Mouse (Mus musculus) forebrain, embryonic 12.5 days (tissue): ENCODE results near the gene Meioc. TPM values are rescaled to one million over a fixed set of nuclear protein-coding genes. Genes with fewer than 3 reads are reported as not detected.

Experiments
- ATAC-seq: fragments of 200-750 bp; cut with Nextera tagmentation; 2 replicates; pipeline ENCODE4 v1.8.0; 2017; ENCODE audit warnings: moderate TSS enrichment; ENCODE audit not compliant: low FRiP score
- H3K27ac ChIP-seq: fragments of 300-500 bp; sonication (generic); 2 replicates; pipeline ENCODE4 v1.5.1; 2016; ENCODE audit warnings: mild to moderate bottlenecking
- H3K27me3 ChIP-seq: fragments of 300-500 bp; sonication (generic); 2 replicates; pipeline ENCODE4 v1.6.1; 2016; ENCODE audit warnings: mild to moderate bottlenecking
- H3K36me3 ChIP-seq: fragments of 300-500 bp; sonication (generic); replicated peaks from 2 replicates; pipeline ENCODE4 v1.6.1; 2016; ENCODE audit warnings: mild to moderate bottlenecking
- H3K4me1 ChIP-seq: fragments of 300-500 bp; sonication (generic); 2 replicates; pipeline ENCODE4 v1.6.1; 2016
- H3K4me2 ChIP-seq: fragments of 300-500 bp; sonication (generic); 2 replicates; pipeline ENCODE4 v1.6.1; 2016; ENCODE audit warnings: mild to moderate bottlenecking, moderate library complexity
- H3K4me3 ChIP-seq: fragments of 300-500 bp; sonication (generic); replicated peaks from 2 replicates; pipeline ENCODE4 v1.5.1; 2016; ENCODE audit warnings: mild to moderate bottlenecking
- H3K9ac ChIP-seq: fragments of 300-500 bp; sonication (generic); 2 replicates; pipeline ENCODE4 v1.6.1; 2016; ENCODE audit warnings: mild to moderate bottlenecking
- H3K9me3 ChIP-seq: fragments of 300-500 bp; sonication (generic); 2 replicates; pipeline ENCODE4 v1.6.1; 2016
- WGBS: fragments of 180-500 bp; shearing (Covaris S2); methylation state at CpG from one replicate; pipeline ENCODE4 v1.1.7; 2016; 5-methylcytosine and 5-hydroxymethylcytosine counted together
- polyA plus RNA-seq: library from polyadenylated mRNA; unstranded; fragments of >200 nt; fragmentation: Nextera tagmentation; extraction: Ambion mirVana; gene quantifications from 2 replicates; pipeline ENCODE4 v1.2.1, GENCODE M21; 2016

Gene Meioc
- polyA plus RNA-seq, 1 experiment from 2014 or later: 0.19 TPM

DNA sequence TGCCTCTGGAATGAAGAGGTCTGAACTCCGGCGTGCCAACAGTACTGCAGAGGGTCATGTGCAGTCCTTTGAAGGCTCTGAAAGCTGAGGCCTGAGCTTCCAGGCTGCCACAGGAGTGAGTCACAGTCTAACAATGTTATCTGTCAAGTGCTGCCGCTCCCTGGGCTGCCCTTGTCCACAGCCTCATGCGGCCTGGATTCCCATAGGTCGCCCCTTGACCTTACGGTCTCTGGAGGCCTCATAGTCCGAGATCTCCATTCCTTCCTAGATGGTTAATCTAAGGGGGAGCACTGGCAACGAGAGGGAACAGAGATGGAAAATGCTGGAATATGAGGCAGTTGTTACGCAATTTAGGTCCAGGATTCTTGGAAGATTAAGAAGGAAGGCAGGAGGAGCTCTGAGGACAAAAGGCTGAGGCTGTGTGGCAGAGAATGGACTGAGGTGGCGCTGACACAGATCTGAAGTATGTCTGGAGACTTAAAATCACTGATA lies 19.6 kb upstream of the Meioc start:
- H3K4me2 ChIP-seq: no peak overlapping the region
- H3K36me3 ChIP-seq: no peaks in the 10 kb centered on the region
- 0 out of 2 replicates have a peak, but pooled peaks cover under 1% of the 10 kb centered on the region for H3K27me3 ChIP-seq
- H3K4me1 ChIP-seq: peaks cover 12% of the 10 kb centered on the region
- no peak for ATAC-seq
- no peaks in the 10 kb centered on the region for H3K9me3 ChIP-seq
- H3K27ac ChIP-seq: no peak overlapping the region
- H3K9ac ChIP-seq: no peak overlapping the region
- 63% methylated on average over 10 of the region's 10 CpGs for WGBS
- no peak overlapping the region for H3K4me3 ChIP-seq

DNA sequence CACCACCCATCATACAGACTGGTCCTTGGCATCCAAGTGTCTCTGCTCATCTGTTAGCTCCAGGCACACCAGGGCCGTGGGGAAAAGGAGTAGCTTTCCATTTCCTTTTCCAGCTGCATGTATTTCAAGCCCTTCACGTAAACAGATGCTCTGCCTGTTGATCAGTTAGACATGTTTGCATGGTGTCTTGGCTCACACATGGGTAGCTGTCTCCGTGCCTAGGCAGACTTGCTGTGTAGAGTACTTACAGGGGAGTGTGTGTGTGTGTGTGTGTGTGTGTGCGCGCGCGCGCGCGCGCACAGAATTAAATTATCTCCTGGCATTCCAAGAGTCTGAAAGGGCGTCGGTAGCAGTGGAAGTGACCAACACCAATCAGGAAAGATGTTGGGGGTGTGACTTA lies 17.3 kb upstream of the Meioc start:
- WGBS: 87% methylated on average over 13 of the region's 13 CpGs
- H3K9me3 ChIP-seq: no peaks in the 10 kb centered on the region
- H3K27ac ChIP-seq: no peak overlapping the region
- peaks cover 5% of the 10 kb centered on the region; the same call in 1 of the 2 replicates for H3K4me1 ChIP-seq
- H3K27me3 ChIP-seq: no peaks in the 10 kb centered on the region
- H3K9ac ChIP-seq: no peak overlapping the region
- no peak overlapping the region for H3K4me3 ChIP-seq
- ATAC-seq: no peak
- H3K4me2 ChIP-seq: no peak overlapping the region
- H3K36me3 ChIP-seq: no peaks in the 10 kb centered on the region

DNA sequence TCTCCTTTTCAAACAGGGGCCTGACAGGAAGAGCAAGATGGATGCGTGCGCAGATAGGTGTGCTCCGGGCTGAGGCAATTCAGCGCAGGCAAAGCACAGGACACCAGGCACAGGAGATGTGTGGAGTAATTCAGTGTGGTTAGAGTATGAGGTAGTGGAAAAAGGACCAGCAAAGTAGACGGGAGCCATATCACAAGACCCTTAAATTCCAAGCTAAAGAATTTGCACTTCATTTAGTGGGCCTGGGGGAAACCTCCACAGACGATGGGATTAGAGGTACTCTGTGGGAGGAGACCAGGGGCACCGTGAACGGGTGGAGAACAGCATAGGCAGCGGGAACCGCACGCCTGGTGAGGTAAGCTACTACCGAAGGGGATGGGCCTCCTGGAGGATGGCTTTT lies 15.6 kb upstream of the Meioc start:
- Histone ChIP-seq H3K4me2 (no peak overlapping the region), H3K4me1 (peaks cover 5% of the 10 kb centered on the region; the same call in 1 of the 2 replicates), H3K36me3 (no peaks in the 10 kb centered on the region), H3K4me3 (no peak overlapping the region), H3K27me3 (no peaks in the 10 kb centered on the region), H3K27ac (no peak overlapping the region), H3K9ac (no peak overlapping the region), H3K9me3 (no peaks in the 10 kb centered on the region)
- 68% methylated on average over 12 of the region's 12 CpGs for WGBS
- no peak for ATAC-seq

DNA sequence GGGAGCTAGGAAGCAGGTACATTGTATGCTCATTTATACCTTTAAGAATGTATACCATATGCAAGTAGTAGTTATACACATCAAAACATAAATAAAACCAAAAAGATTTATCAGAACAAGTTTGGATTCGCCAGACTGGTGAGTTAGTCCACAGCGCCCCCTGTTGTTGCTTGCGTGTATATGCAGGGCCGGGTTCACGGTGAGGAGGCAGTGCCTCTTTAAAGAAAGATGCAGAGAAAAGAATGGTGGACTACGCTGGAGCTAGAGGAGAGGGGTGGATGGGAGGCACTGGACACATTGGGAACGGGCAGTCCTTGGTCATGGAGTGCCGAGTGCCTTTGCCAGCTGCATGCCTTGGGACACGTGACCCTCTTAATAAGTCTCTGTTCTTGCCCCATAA lies 12.1 kb upstream of the Meioc start:
- 2% methylated on average over 9 of the region's 9 CpGs for WGBS
- Histone ChIP-seq H3K27ac (no peak overlapping the region), H3K4me3 (no peak overlapping the region), H3K4me1 (no peaks in the 10 kb centered on the region), H3K9me3 (no peaks in the 10 kb centered on the region), H3K9ac (no peak overlapping the region), H3K27me3 (peaks cover 2% of the 10 kb centered on the region; the same call in 1 of the 2 replicates), H3K36me3 (no peaks in the 10 kb centered on the region), H3K4me2 (no peak overlapping the region)
- ATAC-seq: no peak

DNA sequence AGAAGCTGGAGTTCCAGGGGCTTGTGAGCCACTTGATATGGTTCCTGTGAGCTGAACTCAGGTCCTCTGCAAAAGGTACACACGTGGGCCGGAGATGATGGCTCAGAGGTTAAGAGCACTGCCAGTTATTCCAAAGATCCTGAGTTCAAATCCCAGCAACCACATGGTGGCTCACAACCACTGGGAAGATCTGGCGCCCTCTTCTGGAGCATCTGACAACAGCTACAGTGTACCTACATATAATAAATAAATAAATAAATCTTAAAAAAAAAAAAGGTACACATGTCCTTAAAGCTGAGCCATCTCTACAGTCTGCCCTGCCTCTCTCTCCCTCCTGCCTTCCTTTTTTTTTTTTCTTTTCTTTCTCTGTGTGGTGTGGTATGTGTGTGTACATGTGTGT lies 10.7 kb upstream of the Meioc start:
- peaks cover 2% of the 10 kb centered on the region; the same call in 1 of the 2 replicates for H3K27me3 ChIP-seq
- ATAC-seq: no peak
- no peak overlapping the region for H3K4me3 ChIP-seq
- no peaks in the 10 kb centered on the region for H3K4me1 ChIP-seq
- H3K9me3 ChIP-seq: no peaks in the 10 kb centered on the region
- H3K27ac ChIP-seq: no peak overlapping the region
- no peak overlapping the region for H3K4me2 ChIP-seq
- H3K36me3 ChIP-seq: no peaks in the 10 kb centered on the region
- WGBS: 84% methylated on average over 3 of the region's 3 CpGs
- H3K9ac ChIP-seq: no peak overlapping the region

DNA sequence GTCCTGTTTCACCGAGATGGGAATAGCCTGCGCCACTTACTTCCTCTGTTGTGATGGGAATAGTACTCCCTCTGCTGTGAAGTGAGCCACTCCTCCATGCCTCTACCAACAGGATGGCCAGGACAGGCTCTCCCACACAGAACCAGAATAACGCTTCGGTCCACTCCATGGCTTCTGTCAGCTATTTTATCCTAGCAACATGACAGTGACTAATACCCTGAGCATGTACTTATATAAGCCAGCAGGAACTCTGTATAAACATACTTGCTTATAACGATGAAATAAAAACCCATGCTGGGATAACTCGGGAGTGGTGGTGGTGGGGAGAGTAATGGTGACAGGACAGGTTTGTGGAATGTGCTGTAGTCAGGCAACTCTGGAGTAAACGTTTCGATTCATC lies 7.6 kb upstream of the Meioc start:
- Histone ChIP-seq H3K36me3 (no peaks in the 10 kb centered on the region), H3K4me3 (no peak overlapping the region)

DNA sequence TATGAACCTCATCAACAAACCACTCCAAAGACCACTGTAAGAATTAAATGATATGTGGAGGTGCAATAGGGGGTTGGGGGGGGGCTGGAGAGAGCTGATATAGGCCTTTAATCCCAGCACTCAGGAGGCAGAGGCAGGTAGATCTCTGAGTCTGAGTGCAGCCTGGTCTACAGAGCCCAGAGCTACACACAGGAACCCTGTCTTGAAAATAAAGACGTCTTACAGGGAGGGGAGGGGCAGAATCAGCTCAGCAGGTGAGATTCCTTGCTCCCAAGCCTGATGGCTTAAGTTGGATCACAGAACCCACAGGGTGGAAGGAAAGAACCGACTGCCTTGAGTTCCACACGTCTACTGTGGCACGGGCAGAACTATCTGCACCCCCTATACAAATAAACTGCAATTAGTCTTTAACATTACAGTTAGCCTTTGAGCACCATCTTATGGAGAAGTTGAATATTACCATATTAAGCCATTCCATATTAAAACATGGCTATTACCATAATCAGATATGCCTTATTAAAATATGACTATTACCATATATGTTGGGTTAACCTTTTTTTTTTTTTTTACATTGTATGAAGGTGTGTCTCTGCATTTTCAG lies 7.1 kb upstream of the Meioc start:
- no peak for ATAC-seq
- no peaks in the 10 kb centered on the region for H3K36me3 ChIP-seq
- whole genome bisulfite sequencing: 45% methylated on average over 4 of the region's 4 CpGs

More for the DNA sequence above, 7.6 kb upstream of the Meioc start:
- no peak overlapping the region for H3K27ac ChIP-seq
- H3K4me1 ChIP-seq: no peaks in the 10 kb centered on the region
- H3K9me3 ChIP-seq: no peaks in the 10 kb centered on the region
- H3K9ac ChIP-seq: no peak overlapping the region
- WGBS: 81% methylated on average over 8 of the region's 8 CpGs
- no peak overlapping the region for H3K4me2 ChIP-seq
- peaks cover 2% of the 10 kb centered on the region; the same call in 1 of the 2 replicates for H3K27me3 ChIP-seq
- no peak for ATAC-seq

DNA sequence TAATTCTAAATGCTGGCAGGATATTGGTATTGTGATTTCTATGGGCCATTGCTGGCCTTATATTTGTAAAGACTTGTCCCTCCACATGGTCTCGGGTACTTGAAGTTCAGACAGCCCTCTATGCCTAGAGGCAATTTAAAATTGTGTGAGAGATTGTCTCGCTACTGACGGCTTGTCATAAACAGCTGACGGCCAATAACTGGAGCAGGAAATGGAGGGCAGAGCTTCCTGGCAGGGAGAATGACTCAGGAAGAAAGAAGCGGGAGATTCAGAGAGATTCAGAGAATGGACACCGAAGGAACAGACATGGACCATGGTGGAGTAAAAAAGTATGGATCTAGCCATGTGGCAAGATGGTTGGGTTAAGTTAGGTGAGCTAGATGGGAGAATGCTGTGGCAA lies 6.6 kb upstream of the Meioc start:
- ATAC-seq: no peak
- no peaks in the 10 kb centered on the region for H3K9me3 ChIP-seq
- H3K36me3 ChIP-seq: no peaks in the 10 kb centered on the region
- WGBS: 78% methylated on average over 6 of the region's 6 CpGs
- H3K9ac ChIP-seq: no peak overlapping the region
- H3K4me2 ChIP-seq: no peak overlapping the region
- no peak overlapping the region for H3K4me3 ChIP-seq
- peaks cover 2% of the 10 kb centered on the region; the same call in 1 of the 2 replicates for H3K27me3 ChIP-seq
- no peaks in the 10 kb centered on the region for H3K4me1 ChIP-seq
- no peak overlapping the region for H3K27ac ChIP-seq

More for the DNA sequence above, 7.1 kb upstream of the Meioc start:
- Histone ChIP-seq H3K4me3 (no peak overlapping the region), H3K27ac (no peak overlapping the region), H3K9ac (no peak overlapping the region), H3K9me3 (no peaks in the 10 kb centered on the region), H3K27me3 (peaks cover 2% of the 10 kb centered on the region; the same call in 1 of the 2 replicates), H3K4me1 (no peaks in the 10 kb centered on the region), H3K4me2 (no peak overlapping the region)

DNA sequence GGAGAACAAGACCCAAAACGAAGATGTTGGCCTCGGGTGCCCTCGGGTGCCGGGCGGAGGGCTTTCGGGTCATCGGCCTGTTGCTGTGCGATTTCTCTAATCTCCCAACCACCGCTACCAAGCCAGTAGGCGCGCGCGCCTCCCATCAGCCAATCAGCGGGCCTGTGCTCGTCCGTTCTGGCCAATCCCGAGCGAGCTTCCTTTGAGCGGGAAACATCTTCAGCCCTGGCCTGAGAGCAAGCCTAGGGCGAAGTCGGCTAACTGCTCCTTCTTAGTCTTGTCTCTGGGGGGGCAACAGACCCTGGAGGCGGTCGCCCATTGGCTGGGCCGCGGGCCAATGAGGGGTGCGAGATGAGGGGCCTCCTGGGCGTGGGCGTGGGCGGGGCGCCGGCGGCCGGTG lies 1.6 kb downstream of the Meioc start:
- 61% methylated on average over 33 of the region's 33 CpGs for WGBS
- no peak overlapping the region for H3K4me2 ChIP-seq

DNA sequence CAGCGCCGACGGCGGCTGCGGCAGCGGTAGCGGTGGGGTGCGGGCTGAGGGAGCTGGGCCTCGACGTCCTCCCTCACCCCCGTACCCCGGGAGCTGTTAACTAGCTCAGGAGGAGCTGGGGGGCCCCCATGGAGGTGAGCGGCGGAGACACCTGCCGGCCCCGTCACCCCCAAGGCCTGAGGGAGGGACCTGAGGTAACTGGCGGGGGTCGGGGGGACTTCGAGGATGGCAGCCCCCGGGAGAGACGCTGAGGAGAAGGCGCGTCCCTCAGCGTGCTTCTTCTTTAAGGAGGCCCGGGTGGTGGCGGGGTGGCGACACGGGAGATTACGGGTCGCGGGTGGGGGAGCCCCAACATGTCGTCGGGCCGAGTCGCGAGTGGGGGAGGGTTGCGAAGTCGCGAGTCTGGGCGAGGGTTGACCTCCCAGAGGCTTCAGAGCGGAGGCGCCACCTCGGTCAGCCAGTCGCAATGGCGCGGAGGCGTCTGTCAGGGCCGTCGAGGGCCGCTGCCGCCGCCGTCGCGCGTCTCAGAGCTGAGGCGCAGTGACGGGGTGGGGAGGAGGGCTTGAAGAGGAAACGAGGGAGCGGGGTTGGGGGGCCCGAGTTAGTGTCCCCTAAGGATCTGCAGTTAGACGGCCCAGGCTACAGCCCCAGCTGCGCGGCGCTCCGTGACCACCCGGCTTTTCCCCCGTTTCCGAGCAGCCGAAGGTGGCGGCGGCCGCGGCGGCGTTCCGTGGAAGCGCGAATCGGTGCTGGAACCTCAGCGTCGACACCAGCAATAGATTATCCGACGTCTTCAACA lies 2.3 kb downstream of the Meioc start:
- H3K4me2 ChIP-seq: peak overlapping the region; percentile 13; the same call in 1 of the 2 replicates
- peaks cover 13% of the 10 kb centered on the region for H3K9me3 ChIP-seq
- no peaks in the 10 kb centered on the region for H3K4me1 ChIP-seq
- H3K27me3 ChIP-seq: peaks cover 21% of the 10 kb centered on the region
- 0 out of 2 replicates have a peak overlapping the region, but pooled peaks have one; percentile 0 for H3K4me3 ChIP-seq
- H3K9ac ChIP-seq: no peak overlapping the region
- H3K36me3 ChIP-seq: no peaks in the 10 kb centered on the region
- no peak for ATAC-seq
- 49% methylated on average over 83 of the region's 84 CpGs for WGBS
- no peak overlapping the region for H3K27ac ChIP-seq

More for the DNA sequence above, 1.6 kb downstream of the Meioc start:
- H3K27ac ChIP-seq: no peak overlapping the region
- H3K4me3 ChIP-seq: no peak overlapping the region
- H3K9me3 ChIP-seq: peaks cover 13% of the 10 kb centered on the region
- no peak overlapping the region for H3K9ac ChIP-seq
- no peaks in the 10 kb centered on the region for H3K36me3 ChIP-seq
- peaks cover 21% of the 10 kb centered on the region for H3K27me3 ChIP-seq
- no peaks in the 10 kb centered on the region for H3K4me1 ChIP-seq
- ATAC-seq: no peak

DNA sequence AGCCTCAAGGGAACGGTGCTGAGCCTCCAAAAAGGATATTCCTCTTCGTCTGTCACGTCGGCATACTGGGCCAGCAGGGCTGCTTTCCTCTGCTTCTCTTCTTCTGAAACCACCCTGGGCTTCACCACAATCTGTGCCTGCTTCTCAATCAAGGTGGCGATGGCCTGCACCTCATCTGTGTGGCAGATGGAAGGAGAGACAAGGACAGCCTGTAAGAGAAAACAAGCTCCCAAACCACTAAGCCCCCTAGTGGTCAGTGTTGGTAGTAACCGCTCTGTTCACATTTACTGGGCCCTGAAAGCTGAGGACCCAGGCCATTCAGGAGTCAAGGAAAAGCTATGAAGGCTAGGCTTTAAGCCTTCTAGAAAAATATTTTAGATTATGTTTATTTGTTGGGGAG lies 26.6 kb downstream of the Meioc start:
- Histone ChIP-seq H3K9me3 (no peaks in the 10 kb centered on the region), H3K4me3 (no peak overlapping the region), H3K27me3 (no peaks in the 10 kb centered on the region), H3K9ac (no peak overlapping the region), H3K27ac (no peak overlapping the region), H3K4me2 (no peak overlapping the region), H3K36me3 (peaks cover 49% of the 10 kb centered on the region), H3K4me1 (no peaks in the 10 kb centered on the region)
- WGBS: 67% methylated on average over 6 of the region's 6 CpGs
- ATAC-seq: no peak

DNA sequence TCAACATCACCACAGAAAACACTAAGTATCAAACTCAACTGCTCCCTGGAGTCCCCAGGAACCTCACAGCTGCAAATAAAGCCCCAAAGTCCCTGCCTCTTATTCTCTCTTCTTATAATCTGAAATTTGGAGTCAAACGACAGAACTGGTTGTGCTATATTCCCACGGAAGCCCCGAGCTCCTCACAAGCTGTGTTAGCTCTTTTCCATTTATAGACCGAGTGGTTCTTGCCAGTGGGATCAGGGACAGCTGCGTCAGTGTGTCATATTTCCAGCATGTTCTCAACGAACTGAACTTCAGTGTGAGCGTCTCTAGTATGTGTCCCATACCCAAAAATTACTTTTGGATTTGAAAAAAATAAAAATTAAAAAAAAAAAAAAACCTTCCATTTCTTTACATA lies 31.8 kb downstream of the Meioc start:
- Histone ChIP-seq H3K4me2 (no peak overlapping the region), H3K27me3 (no peaks in the 10 kb centered on the region; the same call in 1 of the 2 replicates), H3K4me3 (no peak overlapping the region), H3K9me3 (no peaks in the 10 kb centered on the region), H3K9ac (no peak overlapping the region), H3K27ac (no peak overlapping the region), H3K4me1 (peaks cover 15% of the 10 kb centered on the region), H3K36me3 (peaks cover 21% of the 10 kb centered on the region)
- WGBS: 95% methylated on average over 7 of the region's 7 CpGs
- no peak for ATAC-seq
